Mouse (Mus musculus) kidney, postnatal 4 days (tissue): ENCODE measurements around the gene Mvp.

ENCODE experiments used
- DNase-seq, 2 experiments: peaks; one replicate each; pipeline ENCODE4 v3.0.0; 2021; ENCODE audit warnings: mixed read lengths in 2 of 2

Mvp gene

GRCm38 (mm10) chr7:127019306-127019960, 5.0 kb upstream of the Mvp start:
- no peak for DNase-seq

- DNase-seq: no peak
Observed at GRCm38 (mm10) chr7:127018416-127019305, 4.2 kb upstream of the Mvp start.

- DNase-seq: no peak
Observed at GRCm38 (mm10) chr7:127017950-127018345, 3.5 kb upstream of the Mvp start.

- DNase-seq: peak; percentile 97 to 99
Observed at GRCm38 (mm10) chr7:127016971-127017949, 2.8 kb upstream of the Mvp start, which contains the start of gene Pagr1a. TSS of gene Pagr1a (minus strand) at chr7:127017352.

GRCm38 (mm10) chr7:127016486-127016938, 2.1 kb upstream of the Mvp start:
- peak in 1 of 2 experiments; percentile 72 for DNase-seq

- DNase-seq: no peak
Observed at GRCm38 (mm10) chr7:127016481-127016485, 1.9 kb upstream of the Mvp start, which contains the start of gene Pagr1b. TSS of gene Pagr1b (minus strand) at chr7:127016484.

- DNase-seq: peak; percentile 63 to 74
Observed at GRCm38 (mm10) chr7:127016081-127016480, 1.7 kb upstream of the Mvp start.

GRCm38 (mm10) chr7:127014993-127015392, 572 bp upstream of the Mvp start:
- no peak for DNase-seq

- DNase-seq: no peak
Observed at GRCm38 (mm10) chr7:127013385-127013784, 1.0 kb downstream of the Mvp start.

- DNase-seq: no peak
Observed at GRCm38 (mm10) chr7:127012845-127013244, 1.6 kb downstream of the Mvp start.

GRCm38 (mm10) chr7:127012374-127012773, 2.0 kb downstream of the Mvp start:
- DNase-seq: no peak

GRCm38 (mm10) chr7:127011717-127012116, 2.7 kb downstream of the Mvp start:
- DNase-seq: no peak

- DNase-seq: no peak
Observed at GRCm38 (mm10) chr7:127011051-127011450, 3.4 kb downstream of the Mvp start.

- DNase-seq: no peak
Observed at GRCm38 (mm10) chr7:127009307-127010085, 4.9 kb downstream of the Mvp start.

- DNase-seq: peak; percentile 79 to 85
Observed at GRCm38 (mm10) chr7:127008239-127009019, 6.0 kb downstream of the Mvp start.

- DNase-seq: no peak
Observed at GRCm38 (mm10) chr7:127007313-127008024, 7.0 kb downstream of the Mvp start.

GRCm38 (mm10) chr7:127004122-127004875, 10.1 kb downstream of the Mvp start:
- DNase-seq: no peak

- DNase-seq: no peak
Observed at GRCm38 (mm10) chr7:127003620-127004019, 10.8 kb downstream of the Mvp start.

GRCm38 (mm10) chr7:126999568-126999967, 14.9 kb downstream of the Mvp start:
- DNase-seq: no peak

GRCm38 (mm10) chr7:126996449-126996848, 18.0 kb downstream of the Mvp start:
- DNase-seq: peak in 1 of 2 experiments; percentile 31
